Mouse (Mus musculus): ENCODE data around the gene Zfp467.

DNA sequence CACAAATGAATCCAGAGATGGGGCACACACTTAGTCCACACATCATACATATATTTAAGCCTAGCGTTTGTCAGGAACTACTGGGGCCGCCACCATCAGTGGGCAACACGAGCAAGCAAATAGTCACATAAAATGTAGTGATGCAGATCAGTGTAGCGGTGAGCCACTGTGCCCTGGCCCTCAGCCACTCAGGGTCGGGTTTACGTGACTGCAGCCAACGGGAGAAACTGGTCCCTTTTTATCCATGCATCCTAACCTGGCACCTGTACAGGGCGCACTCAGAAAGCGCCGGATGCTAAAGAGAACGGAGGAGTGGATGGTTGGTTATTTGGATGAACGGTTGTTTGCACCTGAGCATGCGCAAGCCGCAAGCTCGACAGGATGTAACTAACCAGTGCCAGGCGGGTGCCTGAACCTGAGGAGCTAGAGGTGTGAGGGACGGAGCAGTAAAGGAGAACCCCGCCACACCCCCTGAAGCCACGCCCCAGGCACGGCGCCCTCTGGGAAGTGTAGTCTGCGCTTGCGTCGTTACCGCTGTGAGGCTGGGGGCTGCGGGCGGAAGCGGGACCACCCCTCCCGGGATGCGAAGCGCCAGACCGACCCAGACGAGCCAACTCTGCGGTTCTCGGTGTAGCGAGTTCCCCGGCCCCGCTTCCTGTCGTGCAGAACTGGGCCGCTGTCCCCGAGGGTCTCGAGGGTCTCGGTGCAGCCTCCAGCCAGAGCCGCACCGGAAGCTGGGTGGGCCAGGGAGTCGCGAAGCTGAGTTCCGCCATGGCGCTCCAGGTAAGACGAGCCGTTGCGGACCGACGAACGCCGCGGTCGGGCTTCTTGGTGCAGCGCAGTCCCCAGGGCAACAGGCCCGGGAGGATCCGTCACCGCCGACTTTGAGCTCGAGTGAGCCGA is 50.3 kb downstream of the Zfp467 start, which contains the start of gene Krba1:
- no peak for TF ChIP-seq E2F4 (IDR thresholded peaks at IDR 0.05; ENCODE audit: insufficient read depth)
- TF ChIP-seq POLR2A (IDR thresholded peaks at IDR 0.05; ENCODE audit: insufficient read length, low read depth), result no peak
- TF ChIP-seq MYOG (IDR thresholded peaks at IDR 0.05; ENCODE audit: control insufficient read depth in 1 of 3, insufficient read depth in 1 of 3, insufficient read length in 2 of 3, low read depth in 2 of 3), result no peak
- no peak for TF ChIP-seq MYOD1 (IDR thresholded peaks at IDR 0.05; ENCODE audit: control insufficient read depth in 1 of 3, insufficient read length in 2 of 3, low read depth in 2 of 3)
- no peak for TF ChIP-seq USF1 (IDR thresholded peaks at IDR 0.05; ENCODE audit: low read depth)
- TF ChIP-seq TCF12 (IDR thresholded peaks at IDR 0.05; ENCODE audit: insufficient read depth, poor library complexity, severe bottlenecking), result no peak
- no peak for TF ChIP-seq MAX (IDR thresholded peaks at IDR 0.05; ENCODE audit: low read depth)

Measured in myocyte (in vitro differentiated cells).